Mouse (Mus musculus) spleen, adult 2 months (tissue): Measurements from ENCODE around the gene Spata31d1a. TPM values are rescaled to one million over a fixed set of nuclear protein-coding genes. Genes with fewer than 3 reads are reported as not detected.
A peak's percentile ranks its signal among the peaks of the same experiment; 100 is the strongest.

ENCODE experiments used
- DNase-seq, 2 experiments: peaks; one replicate each; pipeline versions ENCODE4 v3.0.0 to v3.0.0-alpha.2; 2012 to 2021; ENCODE audit warnings: low spot score in 2 of 2, low read depth in 1 of 2
- H3K27ac ChIP-seq: fragments of 200-500 bp; 2 replicates; pipeline ENCODE4 v1.5.1; 2012; ENCODE audit warnings: low read length, inconsistent platforms; ENCODE audit not compliant: insufficient read depth
- H3K27me3 ChIP-seq: fragments of 200-500 bp; 2 replicates; pipeline ENCODE4 v1.6.1; 2012; ENCODE audit warnings: mild to moderate bottlenecking, moderate library complexity, low read length, inconsistent platforms; ENCODE audit not compliant: control insufficient read depth, insufficient read depth
- H3K36me3 ChIP-seq: fragments of 200-500 bp; 2 replicates; pipeline ENCODE4 v1.6.1; 2012; ENCODE audit warnings: mild to moderate bottlenecking, low read length, inconsistent platforms; ENCODE audit not compliant: control insufficient read depth, insufficient read depth
- H3K4me1 ChIP-seq: fragments of 200-500 bp; 2 replicates; pipeline ENCODE4 v1.6.1; 2011; ENCODE audit warnings: inconsistent platforms; ENCODE audit not compliant: control insufficient read depth, insufficient read depth, insufficient read length
- H3K4me3 ChIP-seq: fragments of 200-500 bp; 2 replicates; pipeline ENCODE4 v1.5.1; 2011; ENCODE audit warnings: mild to moderate bottlenecking, inconsistent platforms; ENCODE audit not compliant: insufficient read depth, insufficient read length; ENCODE audit errors: extremely low read depth
- CTCF ChIP-seq: fragments of 200-500 bp; IDR thresholded peaks from 2 replicates; pipeline ENCODE4 v1.5.1; 2011; ENCODE audit warnings: mild to moderate bottlenecking, inconsistent platforms; ENCODE audit not compliant: insufficient read depth, insufficient read length, insufficient replicate concordance; ENCODE audit errors: extremely low read depth
- POLR2A ChIP-seq: fragments of 200-500 bp; IDR thresholded peaks from 2 replicates; pipeline ENCODE4 v1.6.1; 2011; ENCODE audit warnings: low read depth, low read length, inconsistent platforms
- WGBS: fragments of 180-500 bp; shearing (Covaris S2); methylation state at CpG from one replicate; pipeline ENCODE4 v1.1.7; 2018; 5-methylcytosine and 5-hydroxymethylcytosine counted together
- polyA plus RNA-seq: library from polyadenylated mRNA; depleted of rRNA; stranded (reverse); fragments of >200 nt; gene quantifications from 2 replicates; pipeline ENCODE4 v1.2.3, GENCODE M21; 2012

Spata31d1a gene
- polyA plus RNA-seq, 1 experiment = not detected

- Histone ChIP-seq H3K4me1 (peaks cover 3% of the 10 kb centered on the region), H3K27ac (no peak overlapping the region), H3K4me3 (no peak overlapping the region), H3K36me3 (no peaks in the 10 kb centered on the region), H3K27me3 (peaks cover 2% of the 10 kb centered on the region; the same call in 1 of the 2 replicates)
- no peak for DNase-seq
- TF ChIP-seq POLR2A (no peak), CTCF (no peak)
- whole genome bisulfite sequencing = 50% methylated on average over 12 of the region's 12 CpGs
Measured at GRCm38 (mm10) chr13:59676316-59677229, 33.6 kb downstream of the Spata31d1a start.

GRCm38 (mm10) chr13:59675151-59676011, 34.7 kb downstream of the Spata31d1a start, which contains the start of gene Golm1:
Gene Golm1, minus strand, starts transcription at chr13:59675811.
- Histone ChIP-seq H3K27ac (peak within 1 kb of the TSS; percentile 63), H3K36me3 (no peaks in the 10 kb centered on the region)
- under 1% methylated on average over 49 of the region's 61 CpGs for WGBS

GRCm38 (mm10) chr13:59674761-59675150, 35.4 kb downstream of the Spata31d1a start:
- no peak for DNase-seq
- 5% methylated on average over 13 of the region's 13 CpGs for WGBS

More at GRCm38 (mm10) chr13:59675151-59676011, 34.7 kb downstream of the Spata31d1a start, which contains the start of gene Golm1:
- Histone ChIP-seq H3K4me1 (peaks cover 3% of the 10 kb centered on the region), H3K4me3 (peak within 1 kb of the TSS; percentile 86), H3K27me3 (peaks cover 2% of the 10 kb centered on the region; the same call in 1 of the 2 replicates)
- TF ChIP-seq POLR2A (0 out of 2 replicates have a peak, but pooled peaks have one; percentile 24), CTCF (no peak)
- DNase-seq = peak in 1 of 2 experiments; percentile 61

GRCm38 (mm10) chr13:59674215-59674614, 35.9 kb downstream of the Spata31d1a start:
- DNase-seq = no peak
- Histone ChIP-seq H3K27ac (no peak overlapping the region), H3K4me3 (no peak overlapping the region; the same call in none of the 2 replicates), H3K27me3 (peaks cover 2% of the 10 kb centered on the region; the same call in 1 of the 2 replicates), H3K36me3 (no peaks in the 10 kb centered on the region), H3K4me1 (peaks cover 3% of the 10 kb centered on the region)
- WGBS = 55% methylated on average over 3 of the region's 3 CpGs
- TF ChIP-seq CTCF = no peak

More at GRCm38 (mm10) chr13:59674761-59675150, 35.4 kb downstream of the Spata31d1a start:
- H3K4me1 ChIP-seq = peaks cover 3% of the 10 kb centered on the region
- H3K36me3 ChIP-seq = no peaks in the 10 kb centered on the region
- H3K4me3 ChIP-seq = peak overlapping the region; percentile 86
- TF ChIP-seq CTCF = no peak
- no peak for TF ChIP-seq POLR2A
- no peak overlapping the region; the same call in 1 of the 2 replicates for H3K27ac ChIP-seq
- H3K27me3 ChIP-seq = peaks cover 2% of the 10 kb centered on the region; the same call in 1 of the 2 replicates

GRCm38 (mm10) chr13:59673597-59673996, 36.5 kb downstream of the Spata31d1a start:
- Histone ChIP-seq H3K27me3 (peaks cover 2% of the 10 kb centered on the region; the same call in 1 of the 2 replicates), H3K27ac (no peak overlapping the region), H3K4me3 (no peak overlapping the region), H3K36me3 (no peaks in the 10 kb centered on the region), H3K4me1 (peaks cover 3% of the 10 kb centered on the region)
- TF ChIP-seq CTCF = no peak
- TF ChIP-seq POLR2A = no peak
- DNase-seq = no peak
- 91% methylated on average over 7 of the region's 7 CpGs for WGBS

GRCm38 (mm10) chr13:59672248-59672647, 37.9 kb downstream of the Spata31d1a start:
- TF ChIP-seq POLR2A = no peak
- no peak for TF ChIP-seq CTCF
- H3K4me3 ChIP-seq = no peak overlapping the region
- 16% methylated on average over 6 of the region's 6 CpGs for WGBS
- H3K27me3 ChIP-seq = peaks cover 2% of the 10 kb centered on the region; the same call in 1 of the 2 replicates
- peak overlapping the region; percentile 28; the same call in 1 of the 2 replicates for H3K27ac ChIP-seq
- peaks cover 8% of the 10 kb centered on the region for H3K4me1 ChIP-seq
- no peaks in the 10 kb centered on the region for H3K36me3 ChIP-seq
- peak in 1 of 2 experiments; percentile 17 for DNase-seq
